ENCODE assay signal across 8 mouse cellular contexts in genomic region chr10:58496732-58497131, GRCm38 (mm10). TPM values are rescaled to one million over a fixed set of nuclear protein-coding genes. Genes with fewer than 3 reads are reported as not detected.
DNase-seq lines count a peak whose midpoint lies in the region; ATAC-seq and TF ChIP-seq lines count a peak whose summit lies in the region.
"Had no signal": no experiment of that assay in that cellular context is flagged by ENCODE, and none has a peak within 500 bp of the region (broad histone marks: within the 10 kb centered on the region; RNA-seq: fewer than 3 reads in every experiment).

No protein-coding gene starts in this region.

- ATAC-seq in midbrain, embryonic 16.5 days: no peak
- ATAC-seq in intestine, embryonic 16.5 days: no peak
- no peak for ATAC-seq in stomach, embryonic 14.5 days (ENCODE audit: insufficient number of reproducible peaks, insufficient read depth, low FRiP score, low read depth)
- ATAC-seq in megakaryocyte-erythroid progenitor cell, adult 5-6 weeks (replicated peaks; ENCODE audit: low FRiP score, low TSS enrichment, poor library complexity, severe bottlenecking): no peak

- H3K27ac ChIP-seq in midbrain, embryonic 10.5 days (replicated peaks): no peak overlapping the region
- H3K27ac ChIP-seq in midbrain, embryonic 16.5 days (ENCODE audit: low read length): no peak overlapping the region
- no peak overlapping the region for H3K27ac ChIP-seq in bone marrow macrophage, adult 2 months (ENCODE audit: insufficient read depth, low read depth, low read length)
- H3K27ac ChIP-seq in intestine, embryonic 16.5 days (ENCODE audit: low read length): no peak overlapping the region
- H3K27ac ChIP-seq in stomach, embryonic 14.5 days (ENCODE audit: low read length): 0 out of 2 replicates have a peak overlapping the region, but pooled peaks have one; percentile 82

- H3K9me3 ChIP-seq in midbrain, embryonic 10.5 days (replicated peaks): no peaks in the 10 kb centered on the region
- no peaks in the 10 kb centered on the region for H3K9me3 ChIP-seq in midbrain, embryonic 16.5 days (replicated peaks; ENCODE audit: control insufficient read depth, low read length, poor library complexity, severe bottlenecking)
- no peaks in the 10 kb centered on the region for H3K9me3 ChIP-seq in intestine, embryonic 16.5 days (ENCODE audit: control insufficient read depth, low read length)
- no peaks in the 10 kb centered on the region for H3K9me3 ChIP-seq in stomach, embryonic 14.5 days (ENCODE audit: control insufficient read depth, low read depth, low read length)
- H3K9me3 ChIP-seq: heart, embryonic 10.5 days had no signal

- H3K36me3 ChIP-seq in midbrain, embryonic 10.5 days: peaks cover 46% of the 10 kb centered on the region
- peaks cover 18% of the 10 kb centered on the region for H3K36me3 ChIP-seq in midbrain, embryonic 16.5 days (ENCODE audit: control insufficient read depth, insufficient read depth, low read length)
- H3K36me3 ChIP-seq in intestine, embryonic 16.5 days (ENCODE audit: control insufficient read depth, insufficient read depth, low read length): peaks cover 7% of the 10 kb centered on the region
- H3K36me3 ChIP-seq in stomach, embryonic 14.5 days (ENCODE audit: control insufficient read depth, insufficient read depth, low read length): peaks cover 20% of the 10 kb centered on the region

- no peak for TF ChIP-seq CTCF in bone marrow macrophage, adult 2 months (IDR thresholded peaks at IDR 0.05; ENCODE audit: low read depth, low read length)

- H3K9ac ChIP-seq in midbrain, embryonic 16.5 days (ENCODE audit: low read depth, low read length): no peak overlapping the region
- H3K9ac ChIP-seq in intestine, embryonic 16.5 days (ENCODE audit: low read depth, low read length): no peak overlapping the region; the same call in 1 of the 2 replicates
- no peak overlapping the region for H3K9ac ChIP-seq in stomach, embryonic 14.5 days (replicated peaks; ENCODE audit: low read depth, low read length)

- TF ChIP-seq POLR2A in bone marrow macrophage, adult 2 months (IDR thresholded peaks at IDR 0.05; ENCODE audit: borderline replicate concordance, low read depth, low read length): no peak

- H3K4me1 ChIP-seq in midbrain, embryonic 10.5 days: peaks cover 16% of the 10 kb centered on the region
- peaks cover 10% of the 10 kb centered on the region for H3K4me1 ChIP-seq in midbrain, embryonic 16.5 days (ENCODE audit: control insufficient read depth, insufficient read depth, low read length)
- H3K4me1 ChIP-seq in bone marrow macrophage, adult 2 months (ENCODE audit: control insufficient read depth, insufficient read depth, low read length): peaks cover 2% of the 10 kb centered on the region; the same call in 1 of the 2 replicates
- H3K4me1 ChIP-seq in intestine, embryonic 16.5 days (ENCODE audit: control insufficient read depth, insufficient read depth, low read length): 0 out of 2 replicates have a peak, but pooled peaks cover 3% of the 10 kb centered on the region
- H3K4me1 ChIP-seq in stomach, embryonic 14.5 days (ENCODE audit: control insufficient read depth, insufficient read depth, low read length): 0 out of 2 replicates have a peak, but pooled peaks cover 7% of the 10 kb centered on the region
- H3K4me1 ChIP-seq: heart, embryonic 10.5 days had no signal

- DNase-seq in midbrain, embryonic 10.5 days (ENCODE audit: low spot score): no peak
- DNase-seq in lung, postnatal 36 days: no peak

- no peaks in the 10 kb centered on the region for H3K27me3 ChIP-seq in midbrain, embryonic 10.5 days (ENCODE audit: low read depth, poor library complexity, severe bottlenecking)
- no peaks in the 10 kb centered on the region for H3K27me3 ChIP-seq in midbrain, embryonic 16.5 days (ENCODE audit: control insufficient read depth, insufficient read depth, low read depth, low read length)
- H3K27me3 ChIP-seq in intestine, embryonic 16.5 days (replicated peaks; ENCODE audit: control insufficient read depth, insufficient read depth, low read length): no peaks in the 10 kb centered on the region
- no peaks in the 10 kb centered on the region for H3K27me3 ChIP-seq in stomach, embryonic 14.5 days (ENCODE audit: control insufficient read depth, insufficient read depth, low read length)

- H3K4me2 ChIP-seq in midbrain, embryonic 16.5 days (ENCODE audit: low read length): no peak overlapping the region
- H3K4me2 ChIP-seq in intestine, embryonic 16.5 days (ENCODE audit: low read depth, low read length): peak overlapping the region; percentile 64
- peak overlapping the region; percentile 63 for H3K4me2 ChIP-seq in stomach, embryonic 14.5 days (replicated peaks; ENCODE audit: low read depth, low read length)

- peak overlapping the region; percentile 71 for H3K4me3 ChIP-seq in midbrain, embryonic 10.5 days
- H3K4me3 ChIP-seq in midbrain, embryonic 16.5 days (ENCODE audit: low read depth, low read length): no peak overlapping the region
- peak overlapping the region; percentile 96 for H3K4me3 ChIP-seq in bone marrow macrophage, adult 2 months (ENCODE audit: insufficient read depth, low read length)
- H3K4me3 ChIP-seq in intestine, embryonic 16.5 days (ENCODE audit: low read length): peak overlapping the region; percentile 77; the same call in 1 of the 2 replicates
- peak overlapping the region; percentile 50; the same call in 1 of the 2 replicates for H3K4me3 ChIP-seq in stomach, embryonic 14.5 days (ENCODE audit: low read depth, low read length)

RNA-seq across cellular contexts. Expression of gene Ccdc138, which starts 1.0 kb away (rescaled TPM):
- 16.6 and 18.1 TPM in 2 replicates for polyA plus RNA-seq in midbrain, embryonic 10.5 days (2016; fragmentation: Nextera tagmentation; extraction: Ambion mirVana)
- polyA plus RNA-seq in midbrain, embryonic 16.5 days (2015; fragmentation: Nextera tagmentation; extraction: Ambion mirVana): 10.1 and 11.0 TPM in 2 replicates
- 1.1 and 1.9 TPM in 2 replicates for polyA plus RNA-seq in bone marrow macrophage, adult 2 months (2012; ENCODE audit: insufficient read depth, insufficient read length, missing spikeins)
- polyA plus RNA-seq in intestine, embryonic 16.5 days (2015; fragmentation: Nextera tagmentation; extraction: Ambion mirVana): 5.7 and 6.4 TPM in 2 replicates
- 10.1 and 11.5 TPM in 2 replicates for polyA plus RNA-seq in stomach, embryonic 14.5 days (2014; fragmentation: Nextera tagmentation; extraction: Ambion mirVana)
- total RNA-seq in megakaryocyte-erythroid progenitor cell, adult 5-6 weeks (2014; fragmentation: Nextera tagmentation): 3.8 and 4.3 TPM in 2 replicates
- 0.80 and 1.9 TPM in 2 replicates for total RNA-seq in megakaryocyte-erythroid progenitor cell, adult 5-6 weeks (2017)

RNA-seq across cellular contexts. Expression of gene Ranbp2, which starts 50.0 kb away (rescaled TPM):
- polyA plus RNA-seq in midbrain, embryonic 10.5 days (2016; fragmentation: Nextera tagmentation; extraction: Ambion mirVana): 23.9 and 27.2 TPM in 2 replicates
- polyA plus RNA-seq in midbrain, embryonic 16.5 days (2015; fragmentation: Nextera tagmentation; extraction: Ambion mirVana): 14.2 and 18.6 TPM in 2 replicates
- polyA plus RNA-seq in bone marrow macrophage, adult 2 months (2012; ENCODE audit: insufficient read depth, insufficient read length, missing spikeins): 38.0 and 42.2 TPM in 2 replicates
- polyA plus RNA-seq in intestine, embryonic 16.5 days (2015; fragmentation: Nextera tagmentation; extraction: Ambion mirVana): 13.4 and 14.2 TPM in 2 replicates
- 44.4 and 48.1 TPM in 2 replicates for polyA plus RNA-seq in stomach, embryonic 14.5 days (2014; fragmentation: Nextera tagmentation; extraction: Ambion mirVana)
- 146 and 174 TPM in 2 replicates for total RNA-seq in megakaryocyte-erythroid progenitor cell, adult 5-6 weeks (2014; fragmentation: Nextera tagmentation)
- 291 and 342 TPM in 2 replicates for total RNA-seq in megakaryocyte-erythroid progenitor cell, adult 5-6 weeks (2017)
